Mouse (Mus musculus) gastrocnemius, postnatal 4 days (tissue): ENCODE measurements at regions not wholly inside any gene's neighbourhood (a gene's known extent, or its start where the extent isn't known, plus 50 kb on each side); places are given as distances from the start of the nearest gene placed in this dataset.

Source experiments
- DNase-seq, 2 experiments: peaks; one replicate each; pipeline ENCODE4 v3.0.0; 2021 to 2022; ENCODE audit warnings: low spot score in 2 of 2, mixed read lengths in 2 of 2

DNA sequence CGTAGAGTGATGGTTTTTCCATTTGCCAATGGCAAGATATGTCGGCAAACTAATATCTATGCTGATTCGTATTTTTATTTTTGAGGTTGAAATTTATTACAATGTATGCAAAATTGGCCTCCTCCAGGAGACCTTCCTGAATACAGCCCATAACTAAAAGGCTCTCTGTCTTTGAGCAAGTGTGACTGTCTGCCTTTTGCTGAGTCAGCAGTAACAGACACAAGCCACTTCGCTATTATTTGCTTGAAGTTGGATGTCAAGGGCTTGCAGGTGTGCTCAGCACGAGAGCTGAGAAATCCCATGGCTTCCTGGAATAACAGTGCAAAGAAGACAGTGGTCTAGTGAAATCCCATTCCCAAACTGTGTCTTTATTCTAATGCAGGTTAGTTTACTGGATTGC is 56.9 kb downstream of the Dmrt2 start:
- no peak for DNase-seq

DNA sequence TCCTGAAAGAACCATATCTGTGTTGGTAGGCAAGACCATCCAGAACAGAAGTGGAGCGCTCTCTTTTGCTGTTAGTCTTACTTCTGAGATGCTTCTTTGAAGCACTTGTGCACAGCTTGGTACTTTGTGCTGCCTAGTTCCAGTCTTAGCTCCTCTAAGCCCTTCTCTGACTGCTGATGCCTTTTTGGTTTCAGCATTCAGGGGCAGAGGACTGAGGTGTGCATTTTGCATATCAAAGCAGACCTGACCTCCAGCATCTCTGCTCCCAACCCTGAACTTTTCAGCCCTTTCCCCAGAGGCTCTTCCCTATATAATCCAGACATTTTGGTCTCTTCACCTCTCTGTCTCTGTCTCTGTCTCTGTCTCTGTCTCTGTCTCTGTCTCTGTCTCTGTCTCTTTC is 57.4 kb downstream of the Dmrt2 start:
- DNase-seq, result no peak

DNA sequence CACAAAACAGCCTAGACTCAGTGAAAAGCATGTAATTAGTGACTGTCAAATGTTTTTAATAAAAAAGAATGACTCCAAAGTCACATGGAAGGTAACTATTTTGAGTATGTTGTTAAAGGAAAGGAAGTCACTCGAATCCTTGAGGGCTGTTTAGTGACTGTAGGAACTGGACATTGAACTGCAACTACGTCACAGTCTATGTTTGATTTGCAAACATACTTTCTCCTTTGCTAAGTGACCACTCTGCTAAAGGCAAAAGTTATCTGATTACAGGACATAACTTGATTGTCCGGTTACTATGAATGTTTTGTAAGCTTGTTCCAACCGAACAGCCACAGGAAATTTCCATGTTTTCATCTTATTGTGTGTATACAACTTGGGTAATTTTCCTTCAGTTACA is 106.2 kb downstream of the Dmrt2 start:
- no peak for DNase-seq

DNA sequence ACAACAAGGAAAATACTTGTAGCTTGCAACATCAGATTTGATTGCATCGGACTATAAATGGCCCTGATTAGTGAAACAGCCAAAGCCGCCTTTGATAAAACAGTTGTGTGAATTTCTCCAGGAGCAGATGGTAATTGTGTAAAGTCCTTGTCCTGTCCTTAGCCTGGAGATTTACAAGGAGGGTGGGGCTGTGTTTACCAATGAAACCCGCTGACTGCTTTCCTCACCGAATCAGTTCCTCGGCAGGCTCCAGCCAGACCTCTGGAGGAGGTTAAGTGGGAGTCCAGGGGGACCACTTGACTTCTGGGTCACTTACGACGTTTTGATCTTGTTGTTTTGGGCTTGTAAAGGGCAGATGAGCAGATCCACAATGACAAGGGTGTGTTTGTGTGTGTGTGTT is 107.1 kb downstream of the Dmrt2 start:
- no peak for DNase-seq

DNA sequence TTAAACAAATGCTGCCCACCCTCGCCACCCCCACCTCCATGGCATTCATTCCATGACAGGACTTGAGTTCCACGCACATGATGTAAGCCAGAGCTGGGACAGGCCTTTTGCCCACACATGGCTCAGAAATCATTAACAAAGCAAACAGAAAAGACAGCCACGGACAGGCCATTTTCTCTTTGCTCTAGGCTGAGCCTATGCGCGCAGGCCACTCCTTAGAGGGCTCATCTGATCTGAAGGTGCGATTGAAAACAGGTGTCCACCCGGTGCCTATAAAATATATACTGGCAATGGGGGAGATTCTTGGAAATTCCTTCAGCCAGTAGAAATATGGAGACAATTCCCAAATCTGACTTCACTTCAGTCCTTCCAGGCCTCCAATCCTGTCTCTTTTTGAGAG is 109.1 kb downstream of the Dmrt2 start:
- DNase-seq, result no peak

DNA sequence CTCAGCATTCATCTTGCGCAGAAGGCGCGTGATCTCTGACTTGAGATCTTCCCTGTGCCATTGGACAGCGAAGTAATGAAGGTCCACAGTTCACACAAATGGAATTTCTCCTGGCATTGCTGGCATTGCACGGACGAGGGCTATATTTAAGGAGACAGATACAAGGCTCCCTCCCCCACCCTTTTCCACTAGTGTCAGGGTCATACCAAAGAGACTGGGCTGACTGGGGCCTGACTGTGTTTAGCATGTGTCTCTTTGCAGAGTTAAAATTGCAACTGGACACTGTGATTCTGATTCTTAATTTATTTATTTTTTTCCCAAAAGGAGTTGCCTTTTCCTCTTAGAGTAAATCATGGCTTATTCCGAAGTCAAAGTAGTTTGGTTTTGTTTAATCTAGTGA is 130.5 kb downstream of the Dmrt2 start:
- no peak for DNase-seq

DNA sequence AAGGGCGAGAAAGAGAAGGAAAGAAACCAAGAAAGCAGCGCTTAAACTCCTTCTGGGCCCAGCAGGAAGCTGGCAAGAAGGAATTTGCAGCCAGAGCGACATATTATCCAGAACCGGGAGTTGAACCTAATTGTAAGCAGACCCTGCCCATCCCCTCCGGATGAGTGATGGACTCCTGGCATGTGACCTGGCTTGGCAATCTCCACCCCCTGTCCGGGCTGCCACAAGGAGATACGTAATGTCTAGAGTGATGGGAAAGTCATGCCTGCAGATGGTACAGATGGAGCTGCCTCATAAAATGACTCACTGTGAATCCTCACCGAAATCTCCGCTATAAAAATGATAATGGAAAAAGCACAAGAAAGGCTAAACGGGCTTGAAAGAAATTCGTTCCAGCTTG is 133.1 kb downstream of the Dmrt2 start:
- DNase-seq, result peak in 1 of 2 experiments; percentile 30

DNA sequence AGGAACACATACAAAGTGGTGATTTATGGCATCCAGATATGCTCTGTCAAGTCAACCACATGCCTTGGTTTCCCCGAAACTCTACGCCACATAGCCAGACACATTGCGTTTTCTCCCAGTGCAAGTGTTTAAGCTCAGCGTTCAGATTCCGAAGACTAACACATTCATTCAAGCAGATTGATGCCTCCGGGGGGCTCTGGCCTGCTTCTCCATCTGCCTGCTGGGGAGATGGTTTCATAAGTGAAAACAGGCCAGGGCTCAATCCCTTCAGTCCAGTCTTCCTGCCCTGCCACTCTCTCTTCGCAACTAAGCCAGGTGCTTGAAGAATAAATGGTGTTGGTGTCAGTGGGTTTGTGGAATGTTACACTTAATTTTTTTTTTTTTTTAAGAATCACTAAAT is 141.4 kb downstream of the Dmrt2 start:
- DNase-seq, result no peak

DNA sequence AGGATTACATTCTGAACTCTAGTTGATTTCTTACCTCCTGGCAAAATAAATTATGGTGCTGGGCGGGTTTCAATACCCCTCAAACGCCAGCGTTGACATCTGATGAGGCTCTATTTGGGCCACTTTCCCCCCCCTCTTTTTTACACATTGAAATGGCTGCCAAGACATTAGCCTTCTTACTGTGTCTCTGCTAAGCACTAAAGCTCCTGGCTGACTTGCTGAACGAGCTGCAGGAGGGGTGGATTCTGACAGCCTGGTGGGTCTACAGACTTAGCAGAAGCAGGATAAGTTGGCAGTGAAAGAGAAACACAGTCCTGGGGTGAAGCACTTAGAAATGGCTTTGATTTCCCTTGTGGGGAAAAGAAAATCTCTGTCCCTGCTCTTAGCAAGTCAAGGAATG is 172.9 kb downstream of the Dmrt2 start:
- no peak for DNase-seq

DNA sequence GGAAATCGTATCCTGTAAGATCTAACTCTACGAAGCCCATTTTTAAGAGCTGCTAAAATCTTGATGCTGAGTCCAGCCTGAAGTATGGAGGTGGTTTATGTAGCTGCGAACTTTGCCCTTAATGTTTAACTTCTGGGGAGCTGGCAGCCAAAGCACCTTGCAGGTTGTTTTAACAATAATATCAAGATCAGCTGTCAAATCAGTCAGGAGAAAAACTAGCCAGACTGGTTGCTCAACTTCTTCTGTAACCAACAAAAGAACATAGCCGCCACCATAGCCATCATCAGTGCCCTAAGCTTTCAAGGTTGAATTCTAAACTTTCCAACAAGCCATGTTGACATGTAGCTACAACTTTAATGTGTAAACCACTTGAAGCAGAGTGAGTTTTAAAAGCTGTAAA is 184.1 kb downstream of the Dmrt2 start:
- peak in 1 of 2 experiments; percentile 1 for DNase-seq

DNA sequence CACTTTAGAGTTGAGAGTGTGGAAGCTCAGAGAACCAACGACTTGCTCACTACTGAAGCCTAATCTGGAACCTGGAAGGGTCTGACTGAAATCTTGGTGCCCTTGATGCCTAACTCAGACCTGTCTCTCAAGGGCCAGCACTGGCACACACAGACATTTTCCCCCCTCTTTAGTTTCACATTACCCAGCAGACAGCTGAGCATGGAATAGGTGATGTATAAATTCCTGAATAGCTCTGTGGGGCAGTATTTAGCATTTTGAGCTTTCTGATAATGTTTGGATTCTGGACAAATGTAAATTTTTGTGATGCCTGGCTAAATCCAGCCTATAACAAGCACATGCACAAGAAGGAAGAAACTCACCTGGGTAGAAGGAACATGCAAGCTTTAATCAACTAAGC is 191.1 kb downstream of the Dmrt2 start:
- peak in 1 of 2 experiments; percentile 1 for DNase-seq

DNA sequence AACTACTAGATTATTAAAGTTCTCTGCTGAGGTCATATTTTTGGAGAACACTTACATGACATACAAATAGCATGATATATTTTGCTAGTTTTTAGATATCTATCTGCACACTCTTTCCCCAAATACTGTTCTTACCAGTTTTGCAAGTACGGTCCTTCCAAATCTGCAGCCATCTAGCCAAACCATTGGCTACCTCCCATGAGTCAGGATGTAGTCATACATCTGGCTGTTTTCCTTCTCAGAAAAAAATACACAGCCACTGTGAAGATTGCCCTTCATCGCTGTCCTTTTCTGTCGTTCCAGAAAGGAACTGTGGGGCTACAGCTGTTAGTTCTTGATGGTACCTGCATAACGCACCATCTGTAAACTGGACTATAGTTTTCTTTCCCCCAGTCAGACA is 234.5 kb downstream of the Dmrt2 start:
- DNase-seq, result no peak

DNA sequence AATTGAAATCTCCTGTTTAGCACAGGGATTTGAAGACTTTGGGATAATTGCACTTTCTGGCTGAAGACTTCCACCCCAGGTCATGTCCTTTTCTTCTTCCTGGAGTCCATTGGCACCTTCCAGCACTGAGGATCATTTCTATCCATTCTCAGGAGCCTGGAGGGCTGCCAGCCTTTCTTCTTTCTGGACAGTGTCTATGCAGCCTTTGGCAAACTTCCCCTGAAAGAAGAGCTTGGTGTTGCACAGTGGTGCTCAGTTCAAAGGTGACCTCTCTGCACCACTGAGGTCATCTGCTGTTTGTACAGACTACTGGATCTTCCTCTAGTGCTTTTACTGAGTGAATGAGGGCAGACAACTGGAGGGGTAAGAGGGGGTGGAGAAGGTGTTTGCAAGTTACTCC is 249.8 kb downstream of the Dmrt2 start:
- DNase-seq, result peak in 1 of 2 experiments; percentile 35

DNA sequence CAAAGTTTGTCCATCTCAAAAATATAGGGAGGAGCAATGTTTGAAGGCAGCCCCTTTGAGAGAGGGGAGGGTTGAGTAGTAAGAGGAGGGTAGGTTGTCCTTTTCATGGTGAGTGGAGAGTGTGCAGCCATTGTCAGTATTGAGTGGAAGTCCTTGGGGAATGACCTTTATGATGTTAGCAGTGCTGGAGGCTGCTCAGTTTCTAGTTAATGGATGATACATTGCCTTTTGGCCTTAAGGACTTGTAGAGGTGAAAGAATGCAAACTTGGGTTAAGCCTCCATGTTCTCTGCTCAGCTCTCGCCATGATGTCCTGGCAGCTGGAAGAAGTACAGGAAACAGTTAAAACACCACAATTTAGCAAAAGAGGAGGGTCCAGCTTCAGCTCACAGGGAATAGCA is 250.6 kb downstream of the Dmrt2 start:
- no peak for DNase-seq

DNA sequence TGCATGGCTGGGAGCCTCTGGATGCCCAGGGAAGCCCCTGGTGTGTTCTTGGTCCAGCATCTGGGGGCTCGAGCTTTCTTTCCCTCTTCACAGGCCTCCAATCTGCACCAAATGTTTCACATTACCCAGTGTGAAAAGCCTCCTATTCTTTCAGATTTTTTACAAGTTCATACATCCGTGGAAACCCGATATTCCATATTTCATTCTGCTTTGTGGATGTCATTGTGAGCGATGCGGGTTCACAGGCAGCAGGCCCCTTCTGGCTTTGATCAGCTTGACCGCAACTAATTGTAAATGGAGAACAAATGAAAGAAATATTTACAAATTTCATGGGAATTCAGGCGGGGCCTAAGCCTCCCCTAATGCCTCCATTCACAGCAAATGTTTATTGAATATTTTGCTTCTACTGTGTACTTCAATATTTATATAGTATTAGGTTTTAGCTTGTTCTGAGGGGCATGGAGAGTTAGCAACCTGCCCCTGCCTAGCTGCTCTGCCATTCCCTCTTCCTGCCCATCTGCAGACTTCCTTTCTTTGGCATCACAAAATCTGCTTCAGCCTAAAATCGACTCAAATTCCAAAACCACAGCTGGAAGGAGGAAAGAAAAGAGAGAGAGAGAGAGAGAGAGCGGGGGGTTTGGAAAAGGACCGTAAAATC is 251.6 kb downstream of the Dmrt2 start:
- DNase-seq, result no peak

DNA sequence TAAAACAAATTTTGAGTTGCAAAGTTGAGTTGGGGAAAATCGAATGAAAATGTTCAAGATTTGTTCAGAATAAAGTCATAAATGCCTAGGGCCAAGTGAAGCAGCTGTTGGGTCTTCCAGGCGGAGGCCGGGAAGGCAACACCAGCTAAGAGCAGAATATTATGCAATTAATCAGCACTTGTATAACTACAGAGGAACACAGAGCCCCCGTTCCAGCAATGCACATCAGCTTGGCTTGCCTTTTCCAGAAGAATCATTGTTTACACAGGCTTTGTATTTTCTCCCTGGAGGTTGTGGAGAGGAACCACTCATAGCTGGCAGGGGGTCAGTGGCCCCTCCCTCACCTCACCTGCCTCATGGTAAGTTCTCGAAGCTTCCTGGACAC is 252.2 kb downstream of the Dmrt2 start:
- DNase-seq, result peak in 1 of 2 experiments; percentile 21

DNA sequence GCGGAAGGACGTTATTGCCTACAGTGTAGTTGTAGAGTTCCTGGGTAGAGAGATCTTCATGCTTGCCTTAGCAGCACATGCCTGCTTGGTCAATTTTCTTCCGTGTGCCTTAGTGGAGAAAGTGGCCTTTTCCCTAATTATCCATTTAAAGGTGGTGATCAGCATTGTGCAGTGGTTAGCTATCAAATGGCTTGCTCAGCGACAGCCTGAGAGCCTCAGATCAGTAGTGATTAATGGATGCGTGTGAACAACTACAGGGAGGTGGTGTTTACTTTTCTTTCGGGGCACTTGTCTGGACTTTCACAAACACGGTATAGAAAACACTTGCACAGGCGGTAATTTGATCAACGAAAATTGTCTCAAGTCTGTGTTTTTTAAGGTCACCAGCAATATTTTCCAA is 255.0 kb downstream of the Dmrt2 start:
- DNase-seq, result no peak

DNA sequence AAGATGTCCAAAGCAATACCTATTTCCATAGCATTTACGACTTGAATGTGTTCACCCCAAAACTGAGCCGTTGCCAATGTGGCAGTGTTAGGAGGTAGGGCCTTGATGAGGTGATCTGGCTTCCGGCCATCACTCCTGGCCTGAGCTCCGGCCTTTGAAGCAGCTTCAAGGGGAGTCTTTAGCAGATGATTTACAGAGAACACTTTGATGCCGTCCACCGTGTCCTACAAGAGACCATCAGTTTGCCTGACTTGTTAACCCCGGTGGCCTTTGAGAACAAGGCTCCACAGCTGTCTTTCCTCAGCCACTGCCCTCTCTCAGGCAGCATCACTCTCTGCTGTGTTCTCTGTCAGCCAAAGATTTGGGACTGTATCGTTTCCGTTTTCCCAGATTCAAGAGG is 265.1 kb downstream of the Dmrt2 start:
- no peak for DNase-seq

DNA sequence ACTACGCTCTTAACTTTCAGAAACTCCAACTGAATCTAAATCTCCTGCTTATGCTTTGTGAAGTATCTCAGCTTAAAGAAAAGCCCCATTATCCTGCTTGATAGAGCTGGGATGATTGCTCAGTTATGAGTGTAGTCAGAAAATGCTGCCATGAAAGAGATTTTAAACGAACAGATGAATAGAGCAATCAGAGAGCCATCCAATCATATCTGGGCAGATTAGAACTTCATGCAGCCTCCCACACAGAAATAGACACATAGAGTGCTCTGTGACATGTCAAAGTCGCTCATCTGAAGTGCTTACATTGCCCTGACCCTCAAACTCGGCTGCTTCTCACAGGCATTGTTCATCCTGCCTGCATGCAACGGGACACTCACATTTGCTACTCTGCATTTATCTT is 299.0 kb downstream of the Dmrt2 start:
- no peak for DNase-seq

DNA sequence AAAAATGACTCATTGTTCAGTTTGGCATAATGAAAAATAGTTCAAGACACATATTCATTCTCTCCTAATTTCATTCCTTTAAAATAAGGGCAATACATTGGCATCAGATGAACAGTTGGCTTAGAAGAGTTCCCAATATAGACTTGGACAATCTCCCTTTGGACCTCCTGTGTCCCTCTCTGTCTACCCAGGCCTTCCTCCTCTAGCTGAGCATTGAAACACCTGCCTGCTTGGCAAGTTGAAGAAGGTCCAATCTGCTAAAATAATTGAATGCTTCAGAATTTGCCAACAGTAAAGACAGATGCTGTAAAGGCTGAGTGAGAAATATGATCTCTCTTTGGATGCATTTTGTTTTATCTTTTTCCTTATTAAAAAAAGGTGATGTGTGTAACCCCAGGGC is 303.0 kb downstream of the Dmrt2 start:
- DNase-seq, result no peak

DNA sequence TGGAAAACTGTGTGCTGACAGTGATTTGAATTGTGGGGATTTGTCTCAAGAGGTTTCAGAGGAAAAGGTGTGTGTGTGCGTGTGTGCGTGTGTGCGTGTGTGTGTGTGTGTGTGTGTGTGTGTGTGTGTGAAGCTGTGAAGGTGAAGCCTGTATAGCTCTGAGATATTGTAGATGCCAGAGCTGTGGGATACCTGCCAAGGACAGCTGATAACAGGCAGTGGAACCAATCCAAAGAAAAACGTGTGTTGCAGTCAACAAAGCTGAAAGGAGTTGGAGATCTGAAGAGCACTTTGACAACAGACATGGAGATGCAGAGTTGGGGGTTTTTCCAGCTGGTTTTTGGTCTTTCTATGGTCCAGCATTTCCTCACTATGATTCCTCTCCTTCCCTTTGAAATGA is 308.1 kb downstream of the Dmrt2 start:
- DNase-seq, result no peak

DNA sequence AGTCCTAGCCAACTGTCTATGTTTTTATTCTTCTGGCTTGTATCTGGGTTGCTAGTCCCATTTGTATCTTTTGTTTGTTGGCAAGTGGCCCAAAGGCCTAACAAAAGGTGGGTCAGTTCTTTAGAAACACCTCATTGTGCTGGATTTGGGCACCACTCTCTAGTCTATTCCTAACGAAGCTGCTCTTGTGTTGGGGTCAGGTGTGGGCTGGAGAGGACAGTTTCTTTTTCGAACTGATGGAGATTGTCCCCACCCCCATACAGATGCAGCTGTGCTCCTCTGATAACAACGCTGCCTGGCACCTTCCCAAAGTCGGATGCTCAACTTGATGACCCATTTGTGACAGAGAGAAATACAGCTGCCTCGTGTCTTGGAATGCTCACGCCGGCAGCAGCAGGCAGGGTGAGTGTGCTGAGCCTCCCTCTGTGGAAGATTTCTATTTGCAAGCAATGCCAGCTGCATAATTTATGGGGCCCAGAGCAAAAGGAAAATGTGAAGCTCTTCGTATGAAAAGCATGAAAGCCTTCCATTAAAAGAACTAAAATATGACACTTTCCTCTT is 342.5 kb downstream of the Dmrt2 start:
- DNase-seq, result peak; percentile 26 to 69

DNA sequence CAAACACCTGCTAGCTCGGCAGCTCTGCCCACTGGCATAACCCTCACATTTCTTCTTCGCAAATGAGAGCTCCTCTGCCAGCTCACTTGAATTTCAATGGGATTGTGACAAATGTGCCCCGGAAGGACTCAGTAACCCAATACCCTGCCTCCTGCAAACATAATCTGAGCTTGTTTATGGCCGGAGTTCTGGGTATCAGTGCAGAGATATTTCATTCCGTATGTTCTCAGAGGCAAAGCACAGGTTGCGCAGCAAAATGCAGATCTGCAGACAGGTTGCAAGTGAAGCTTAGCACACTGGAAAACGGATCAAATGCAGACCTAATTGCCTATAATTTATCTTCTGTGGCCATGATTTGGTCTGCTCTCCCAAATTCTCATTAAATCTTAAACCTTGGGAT is 348.9 kb downstream of the Dmrt2 start:
- DNase-seq, result no peak

DNA sequence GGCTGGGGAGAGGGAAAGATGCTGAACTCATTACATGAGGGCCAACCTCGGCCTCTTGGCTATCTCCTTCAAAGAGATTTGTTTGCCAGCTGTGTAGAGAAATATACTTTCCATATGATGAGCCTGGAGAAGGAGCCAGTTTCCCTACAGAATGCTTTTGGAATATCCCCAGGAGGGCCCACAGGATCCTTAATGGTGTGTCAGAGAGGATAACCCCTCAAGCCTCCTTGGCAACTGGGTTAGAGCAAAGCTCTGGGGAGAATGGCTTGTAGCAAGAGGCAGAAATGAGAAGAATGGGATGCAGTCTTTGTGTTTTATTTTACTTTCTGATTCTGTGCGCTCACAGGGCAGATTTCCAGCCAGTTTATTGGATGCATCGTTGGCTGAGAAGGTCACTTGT is 353.9 kb downstream of the Dmrt2 start:
- peak in 1 of 2 experiments; percentile 42 for DNase-seq
